Mouse (Mus musculus): Measurements from ENCODE around the gene Ambra1. TPM values are rescaled to one million over a fixed set of nuclear protein-coding genes. Genes with fewer than 3 reads are reported as not detected.

The Ambra1 gene
- 10 to 100 TPM; 42.6 to 45.0 TPM for polyA plus RNA-seq (2017; shearing (Covaris generic))

DNA sequence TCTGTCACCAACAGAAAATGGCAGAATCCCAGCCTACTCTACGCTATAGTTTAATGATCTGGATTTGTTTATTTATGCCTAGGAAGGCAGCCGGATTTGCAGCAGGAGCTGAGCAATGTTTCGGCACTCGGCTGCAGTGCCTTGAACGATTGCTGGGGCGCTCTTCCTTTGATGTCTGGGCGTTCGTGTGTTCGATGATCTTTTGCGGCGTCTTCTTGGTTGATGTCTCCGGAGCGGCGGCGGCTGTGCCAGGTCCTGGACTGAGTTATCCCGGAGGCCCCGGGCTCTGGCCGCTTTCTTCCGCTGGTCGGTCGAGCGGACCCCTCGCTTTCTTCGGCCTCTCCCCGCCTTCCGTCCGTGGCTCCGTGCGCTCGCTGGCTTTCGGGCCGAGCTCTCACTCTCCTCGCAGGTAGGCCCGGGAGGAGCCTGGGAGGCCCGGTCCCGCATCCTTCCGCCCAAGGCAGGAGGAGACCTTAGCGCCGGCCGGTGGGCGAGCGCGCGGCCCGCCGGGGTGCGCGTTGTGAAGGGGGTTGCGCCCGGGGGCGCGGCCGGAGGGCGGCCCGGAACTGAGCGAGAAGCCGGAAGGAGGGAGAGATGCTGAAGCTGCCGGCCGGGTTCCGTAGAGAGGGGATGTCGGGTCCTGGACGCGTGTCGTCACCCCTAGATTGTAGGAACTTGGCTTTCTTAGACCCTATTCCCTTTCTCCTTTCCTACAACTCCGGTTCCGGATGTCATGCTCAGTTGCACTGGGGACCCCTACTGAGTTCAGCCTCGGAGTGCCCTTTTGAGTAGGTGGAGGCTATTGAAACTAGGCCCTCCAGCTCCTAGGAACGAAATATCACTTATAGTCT is at the start of gene Ambra1:
Gene Ambra1, plus strand, starts transcription at position 164 of the 851 bp plus-strand sequence.

DNA sequence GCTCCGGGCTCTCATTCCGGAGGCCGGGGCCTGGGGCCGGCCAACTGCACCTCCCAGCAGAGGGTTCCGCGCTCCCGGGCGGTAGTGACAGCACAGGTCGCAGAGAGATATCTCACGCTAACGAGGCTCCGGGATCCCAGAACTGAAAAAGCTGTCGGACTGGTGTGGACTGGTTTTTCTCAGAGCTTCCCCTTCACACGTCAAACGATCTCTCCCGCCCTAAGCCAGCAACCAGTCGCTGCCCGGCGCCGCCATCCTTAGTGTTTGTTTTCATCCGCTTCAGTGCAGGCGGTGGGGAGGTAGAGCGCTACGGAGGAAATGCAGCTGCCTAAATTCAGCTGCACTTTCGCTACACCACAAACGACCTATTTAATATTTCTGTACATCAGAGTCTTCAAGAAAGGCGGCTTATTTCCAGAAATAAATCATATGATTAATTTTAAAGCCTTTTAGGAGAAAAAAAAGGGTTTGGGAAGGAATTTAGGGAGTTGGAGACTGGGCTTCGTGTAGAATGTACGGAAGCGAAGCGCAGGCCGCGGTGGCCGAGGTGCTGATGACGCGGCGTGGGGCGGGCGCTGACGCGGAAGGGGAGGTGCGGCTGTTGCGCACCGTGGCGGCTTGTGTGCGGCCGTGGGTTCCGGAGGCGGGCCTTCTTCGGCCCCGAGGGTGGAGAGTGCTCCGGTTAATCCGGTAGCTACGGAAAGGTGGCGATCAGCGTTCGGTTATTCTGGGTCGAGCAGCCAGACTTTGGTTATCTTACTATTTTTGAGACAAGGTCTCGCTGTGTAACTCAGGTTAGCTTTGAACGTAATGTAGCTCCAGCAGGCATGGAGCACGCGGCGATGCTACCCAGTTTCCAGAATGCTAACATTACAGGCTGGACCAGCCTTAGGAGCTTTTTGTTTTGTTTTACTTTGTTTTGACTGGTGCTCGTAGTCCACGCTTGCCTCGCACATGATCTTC is 19.4 kb upstream of the Ambra1 start, which contains the start of the genes Atg13 and Harbi1:
Gene Atg13, minus strand, starts transcription at position 305 of the 963 bp plus-strand sequence.
Gene Harbi1, plus strand, starts transcription at position 581 of the 963 bp plus-strand sequence.

GRCm38 (mm10) chr2:91926949-91927348 is 197.0 kb downstream of the Ambra1 start, which contains the start of gene Chrm4:
Gene Chrm4 (plus strand): TSS chr2:91927249.

DNA sequence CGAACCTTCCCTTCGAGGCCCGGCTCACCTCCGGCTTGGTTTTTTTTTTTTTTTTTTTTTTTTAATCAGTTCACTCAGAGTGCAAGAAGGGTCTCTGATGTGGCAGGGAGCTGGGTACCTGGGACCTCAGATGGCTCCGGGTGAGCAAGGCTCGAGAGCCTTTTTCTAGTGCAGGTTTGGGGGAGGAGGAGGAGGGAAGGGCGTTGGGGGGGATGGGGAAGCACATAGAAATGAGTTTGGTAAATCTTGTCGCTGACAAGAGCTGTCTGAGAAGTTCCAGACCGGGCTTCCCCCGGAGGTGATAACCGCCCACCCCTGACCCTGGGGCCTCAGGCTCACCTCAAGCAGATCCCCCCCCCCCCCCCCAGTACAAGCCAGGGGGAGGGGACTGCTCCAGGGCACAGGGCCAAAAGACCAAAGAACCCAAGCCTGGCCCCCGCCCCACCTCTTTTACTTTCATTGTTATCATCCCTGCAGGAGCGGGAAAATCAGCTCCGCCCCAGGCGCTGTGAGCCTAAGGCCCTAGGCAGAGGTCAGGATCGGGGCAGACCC is 202.3 kb downstream of the Ambra1 start, which contains the start of gene Mdk:
Gene Mdk, minus strand, starts transcription at position 138 of the 552 bp plus-strand sequence.

DNA sequence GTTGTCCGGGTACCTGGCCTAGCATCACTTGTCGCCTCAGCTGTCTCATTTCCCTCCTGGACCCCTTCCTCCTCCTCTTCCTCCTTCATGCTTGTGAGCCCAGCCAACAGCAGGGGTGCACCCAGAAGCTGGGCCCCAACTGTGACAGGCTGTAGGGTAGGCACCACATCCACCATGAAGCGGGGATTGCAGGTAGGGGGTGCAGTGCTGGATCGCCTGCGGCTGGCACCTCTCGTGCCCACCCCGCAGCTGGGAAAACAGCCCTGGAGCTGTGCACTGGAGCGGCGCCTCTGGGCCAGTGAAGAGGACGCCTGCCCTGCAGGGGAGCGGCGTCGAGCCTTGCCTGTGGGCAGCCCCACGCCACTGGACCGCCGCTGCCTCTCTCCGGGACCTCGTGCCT is 215.5 kb downstream of the Ambra1 start, which contains the start of gene Gm9821:
Gene Gm9821, plus strand, starts transcription at position 221 of the 400 bp plus-strand sequence.

Other genes with a start within 250 kb of the Ambra1 start
- 10 to 100 TPM; 30.3 to 39.9 TPM for gene Ckap5, start 203.4 kb upstream of the Ambra1 start, polyA plus RNA-seq (2017; shearing (Covaris generic))
- gene F2, start 93.7 kb upstream of the Ambra1 start, polyA plus RNA-seq (2017; shearing (Covaris generic)): under 1 TPM; 0.47 to 0.48 TPM
- 10 to 100 TPM; 23.4 to 25.3 TPM for gene Zfp408, start 80.3 kb upstream of the Ambra1 start, polyA plus RNA-seq (2017; shearing (Covaris generic))
- gene Arhgap1, start 80.3 kb upstream of the Ambra1 start, polyA plus RNA-seq (2017; shearing (Covaris generic)): 100 to 1,000 TPM; 158 to 212 TPM
- gene Atg13, start 19.6 kb upstream of the Ambra1 start, polyA plus RNA-seq (2017; shearing (Covaris generic)): 10 to 100 TPM; 45.6 to 53.8 TPM
- 10 to 100 TPM; 10.8 to 12.8 TPM for gene Harbi1, start 19.3 kb upstream of the Ambra1 start, polyA plus RNA-seq (2017; shearing (Covaris generic))
- gene Chrm4, start 197.1 kb downstream of the Ambra1 start, polyA plus RNA-seq (2017; shearing (Covaris generic)): 1 to 10 TPM in 1 of 2 experiments, under 1 TPM in 1; 0.45 to 1.1 TPM
- gene Mdk, start 202.2 kb downstream of the Ambra1 start, polyA plus RNA-seq (2017; shearing (Covaris generic)): 1 to 10 TPM; 1.1 to 1.2 TPM
- under 1 TPM in 1 of 2 experiments, not detected in 1; 0.35 TPM for gene Gm9821, start 215.6 kb downstream of the Ambra1 start, polyA plus RNA-seq (2017; shearing (Covaris generic))
- gene Dgkz, start 245.7 kb downstream of the Ambra1 start, polyA plus RNA-seq (2017; shearing (Covaris generic)): 100 to 1,000 TPM; 315 to 316 TPM

All from inflammation-experienced regulatory T-cells (primary cell).